Mouse (Mus musculus): ENCODE measurements around the gene Itln1.

GRCm38 (mm10) chr1:171473920-171474640 is 61.0 kb downstream of the Itln1 start:
- no peak for TF ChIP-seq CTCF (IDR thresholded peaks at IDR 0.05; ENCODE audit: control insufficient read depth, insufficient read depth, insufficient read length)
- no peak for TF ChIP-seq MYOG (IDR thresholded peaks at IDR 0.05; ENCODE audit: control insufficient read depth, extremely low read depth, insufficient read length)
- TF ChIP-seq CEBPB (IDR thresholded peaks at IDR 0.05; ENCODE audit: low read depth): no peak
- TF ChIP-seq USF1 (IDR thresholded peaks at IDR 0.05; ENCODE audit: low read depth): no peak
- no peak for TF ChIP-seq MAX (IDR thresholded peaks at IDR 0.05)
- no peak for TF ChIP-seq MYOD1 (IDR thresholded peaks at IDR 0.05; ENCODE audit: control insufficient read depth, insufficient read length, low read depth)
- TF ChIP-seq FOSL1 (IDR thresholded peaks at IDR 0.05; ENCODE audit: insufficient read depth, low read length, poor library complexity, severe bottlenecking): no peak
